Mouse (Mus musculus) neural tube, embryonic 11.5 days (tissue): ENCODE results near the gene Itgae. TPM values are rescaled to one million over a fixed set of nuclear protein-coding genes. Genes with fewer than 3 reads are reported as not detected.

ENCODE experiments used
- ATAC-seq: fragments of 200-750 bp; cut with Nextera tagmentation; 2 replicates; pipeline ENCODE4 v1.8.0; 2017; ENCODE audit warnings: moderate number of reproducible peaks, mild to moderate bottlenecking, moderate TSS enrichment, moderate library complexity; ENCODE audit not compliant: insufficient read depth, low FRiP score, low TSS enrichment
- DNase-seq: peaks from one replicate; pipeline ENCODE4 v3.0.0-alpha.2; 2015; ENCODE audit warnings: low spot score
- H3K27ac ChIP-seq: fragments of 300-500 bp; sonication (generic); 2 replicates; pipeline ENCODE4 v1.5.1; 2014; ENCODE audit warnings: low read depth, mild to moderate bottlenecking, low read length
- H3K27me3 ChIP-seq: fragments of 300-500 bp; sonication (generic); 2 replicates; pipeline ENCODE4 v1.6.1; 2014; ENCODE audit warnings: mild to moderate bottlenecking, low read length, mixed read lengths; ENCODE audit not compliant: control insufficient read depth, insufficient read depth
- H3K36me3 ChIP-seq: fragments of 300-500 bp; sonication (generic); 2 replicates; pipeline ENCODE4 v1.6.1; 2014; ENCODE audit warnings: mild to moderate bottlenecking, low read length, moderate library complexity, mixed read lengths; ENCODE audit not compliant: control insufficient read depth, insufficient read depth
- H3K4me1 ChIP-seq: fragments of 300-500 bp; sonication (generic); 2 replicates; pipeline ENCODE4 v1.6.1; 2014; ENCODE audit warnings: low read length, mixed read lengths; ENCODE audit not compliant: control insufficient read depth, insufficient read depth
- H3K4me2 ChIP-seq: fragments of 300-500 bp; sonication (generic); 2 replicates; pipeline ENCODE4 v1.6.1; 2014; ENCODE audit warnings: low read depth, mild to moderate bottlenecking, moderate library complexity
- H3K4me3 ChIP-seq: fragments of 300-500 bp; sonication (generic); 2 replicates; pipeline ENCODE4 v1.5.1; 2014; ENCODE audit warnings: low read depth, low read length
- H3K9ac ChIP-seq: fragments of 300-500 bp; sonication (generic); 2 replicates; pipeline ENCODE4 v1.6.1; 2014; ENCODE audit warnings: mild to moderate bottlenecking, low read length
- H3K9me3 ChIP-seq: fragments of 300-500 bp; sonication (generic); 2 replicates; pipeline ENCODE4 v1.6.1; 2016; ENCODE audit warnings: low read length; ENCODE audit not compliant: control insufficient read depth
- WGBS: fragments of 180-500 bp; shearing (Covaris S2); extraction: QIAGEN DNeasy Blood & Tissue Kit; methylation state at CpG from one replicate; pipeline ENCODE4 v1.1.7; 2014; 5-methylcytosine and 5-hydroxymethylcytosine counted together
- polyA plus RNA-seq: library from polyadenylated mRNA; unstranded; fragments of >200 nt; fragmentation: Nextera tagmentation; extraction: Ambion mirVana; gene quantifications from 2 replicates; pipeline ENCODE4 v1.2.1, GENCODE M21; 2014

Itgae gene
- polyA plus RNA-seq, 1 experiment from 2014 or later = 0.34 TPM

DNA sequence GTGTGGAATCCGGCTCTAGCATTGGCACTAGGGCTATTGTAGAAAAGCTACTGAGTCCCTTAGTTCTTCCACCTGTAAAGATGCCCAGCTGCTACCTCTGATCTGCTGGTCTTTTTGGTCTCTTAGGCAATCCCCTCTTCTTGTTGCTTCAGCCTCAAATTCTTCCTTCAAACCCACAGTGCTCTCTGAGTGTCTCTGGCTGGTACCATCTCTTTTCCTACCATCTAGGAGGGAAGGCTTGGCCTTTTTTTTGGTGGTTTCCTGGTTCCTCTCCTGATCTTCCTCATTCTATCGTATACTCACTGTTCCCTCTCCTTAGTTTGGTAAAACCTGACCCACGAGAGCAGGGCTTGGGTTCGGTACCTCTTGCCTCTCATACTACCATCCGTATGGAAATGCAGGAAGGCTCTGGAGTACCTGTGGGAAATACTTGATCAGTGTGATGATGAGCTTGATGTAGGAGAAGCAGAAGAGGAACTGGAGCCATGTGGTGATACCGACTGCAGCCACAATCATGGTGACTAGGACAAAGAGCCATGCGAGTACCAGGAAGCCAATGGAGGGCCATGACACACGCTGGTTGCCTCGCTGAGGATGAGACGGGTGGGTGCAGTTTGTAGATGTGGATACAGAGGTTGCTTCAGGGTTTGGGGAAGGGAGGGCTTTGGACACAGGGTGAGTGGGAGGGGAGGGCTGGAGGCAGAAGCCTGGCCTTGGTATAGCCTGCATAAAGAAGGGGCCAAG is 95.7 kb downstream of the Itgae start:
- DNase-seq = no peak
- Histone ChIP-seq H3K9ac (no peak overlapping the region), H3K36me3 (peaks cover 8% of the 10 kb centered on the region), H3K27ac (no peak overlapping the region), H3K27me3 (no peaks in the 10 kb centered on the region), H3K9me3 (no peaks in the 10 kb centered on the region), H3K4me3 (no peak overlapping the region), H3K4me1 (no peaks in the 10 kb centered on the region), H3K4me2 (no peak overlapping the region)
- 92% methylated on average over 10 of the region's 10 CpGs for WGBS
- ATAC-seq = no peak

DNA sequence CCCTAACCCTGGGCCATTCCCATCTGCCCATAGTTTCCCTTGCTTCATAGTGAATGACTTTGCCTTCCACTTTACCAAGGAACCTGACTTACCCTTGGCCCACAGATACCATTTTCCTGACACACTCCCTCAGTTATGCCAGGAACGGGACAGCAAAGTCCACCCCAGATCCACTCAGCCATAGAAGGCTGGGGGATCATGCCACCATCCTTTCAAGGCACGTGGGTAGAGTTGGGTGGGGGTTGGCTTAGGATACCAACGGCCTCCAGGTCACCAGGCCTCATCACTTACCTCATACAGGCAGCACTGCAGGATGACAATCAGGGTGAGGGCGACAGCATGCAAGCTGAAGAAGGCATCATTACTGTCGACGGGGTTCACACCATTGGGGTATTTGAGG is 96.8 kb downstream of the Itgae start:
- 90% methylated on average over 6 of the region's 6 CpGs for WGBS
- H3K9ac ChIP-seq = no peak overlapping the region

GRCm38 (mm10) chr11:73193047-73193446 is 102.7 kb downstream of the Itgae start:
- Histone ChIP-seq H3K4me2 (no peak overlapping the region), H3K27me3 (no peaks in the 10 kb centered on the region), H3K9me3 (no peaks in the 10 kb centered on the region), H3K4me1 (no peaks in the 10 kb centered on the region), H3K9ac (no peak overlapping the region), H3K36me3 (no peaks in the 10 kb centered on the region), H3K27ac (no peak overlapping the region), H3K4me3 (no peak overlapping the region)
- DNase-seq (no peak), ATAC-seq (no peak)
- 78% methylated on average over 6 of the region's 6 CpGs for WGBS

More for the DNA sequence above, 96.8 kb downstream of the Itgae start:
- no peak for ATAC-seq
- DNase-seq = no peak
- no peak overlapping the region for H3K4me2 ChIP-seq
- peaks cover 6% of the 10 kb centered on the region for H3K36me3 ChIP-seq
- no peaks in the 10 kb centered on the region for H3K4me1 ChIP-seq
- no peak overlapping the region for H3K27ac ChIP-seq
- no peaks in the 10 kb centered on the region for H3K27me3 ChIP-seq
- H3K9me3 ChIP-seq = no peaks in the 10 kb centered on the region
- no peak overlapping the region for H3K4me3 ChIP-seq

DNA sequence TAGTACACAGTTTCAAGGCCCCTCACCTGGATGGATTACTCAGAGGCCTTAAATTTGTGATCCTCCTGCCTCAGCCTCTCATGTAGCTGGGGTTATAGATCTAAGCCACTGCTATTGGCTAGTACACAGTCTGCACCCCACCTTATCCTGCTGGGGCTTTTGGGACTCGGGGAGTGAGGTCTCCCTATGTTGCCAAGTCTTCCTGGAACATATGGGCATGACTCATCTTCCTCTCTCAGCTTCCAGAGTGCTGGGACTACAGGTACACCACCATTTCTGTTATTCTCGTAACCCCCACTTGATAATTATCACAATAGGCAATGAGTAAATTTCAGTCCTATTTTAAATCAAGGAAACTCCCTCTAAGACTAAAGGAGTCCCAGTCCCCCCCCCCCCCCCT is 104.1 kb downstream of the Itgae start:
- Histone ChIP-seq H3K36me3 (no peaks in the 10 kb centered on the region), H3K4me2 (no peak overlapping the region), H3K27me3 (no peaks in the 10 kb centered on the region), H3K4me3 (no peak overlapping the region), H3K9ac (no peak overlapping the region), H3K9me3 (no peaks in the 10 kb centered on the region), H3K4me1 (no peaks in the 10 kb centered on the region), H3K27ac (no peak overlapping the region)
- ATAC-seq = no peak
- WGBS = 80% methylated on average over 2 of the region's 2 CpGs
- no peak for DNase-seq

Other genes starting within 250 kb of the Itgae start
- 1.9 and 2.2 TPM in 2 replicates for gene Atp2a3, start 129.4 kb upstream of the Itgae start, polyA plus RNA-seq
- gene P2rx1, start 91.5 kb upstream of the Itgae start, polyA plus RNA-seq = 2.4 and 2.5 TPM in 2 replicates
- gene Camkk1, start 71.6 kb upstream of the Itgae start, polyA plus RNA-seq = 5.7 and 6.5 TPM in 2 replicates
- 11.1 and 12.5 TPM in 2 replicates for gene Ncbp3, start 42.8 kb upstream of the Itgae start, polyA plus RNA-seq
- 16.0 and 17.6 TPM in 2 replicates for gene Haspin, start 47.7 kb downstream of the Itgae start, polyA plus RNA-seq
- 0.31 and 0.51 TPM in 2 replicates for gene P2rx5, start 69.8 kb downstream of the Itgae start, polyA plus RNA-seq
- gene Emc6, start 86.5 kb downstream of the Itgae start, polyA plus RNA-seq = 119 and 131 TPM in 2 replicates
- 225 and 227 TPM in 2 replicates for gene Tax1bp3, start 86.5 kb downstream of the Itgae start, polyA plus RNA-seq
- 21.3 TPM in 2 replicates for gene Ctns, start 108.5 kb downstream of the Itgae start, polyA plus RNA-seq
- 0.73 and 1.6 TPM in 2 replicates for gene Shpk, start 108.9 kb downstream of the Itgae start, polyA plus RNA-seq
- 0.18 TPM in 1 of 2 replicates, not detected in the other for gene Trpv1, start 143.7 kb downstream of the Itgae start, polyA plus RNA-seq
- gene Trpv3, start 176.8 kb downstream of the Itgae start, polyA plus RNA-seq = 0.04 TPM in 2 replicates
- 0.15 TPM in 1 of 2 replicates, not detected in the other for gene Aspa, start 239.0 kb downstream of the Itgae start, polyA plus RNA-seq
- not detected in 2 replicates for gene Gm49340, start 239.2 kb downstream of the Itgae start, polyA plus RNA-seq
- not detected in 2 replicates for gene Spata22, start 239.2 kb downstream of the Itgae start, polyA plus RNA-seq